Mouse (Mus musculus): ENCODE measurements around the gene Nckap5.

- TF ChIP-seq CTCF (IDR thresholded peaks at IDR 0.05; ENCODE audit: low read depth): no peak
- no peak for TF ChIP-seq EP300 (IDR thresholded peaks at IDR 0.05; ENCODE audit: low read depth)
Observed at GRCm38 (mm10) chr1:126196937-126197336, 633.7 kb downstream of the Nckap5 start.

All from liver, postnatal 0 days (tissue).